9 mouse cellular contexts compared by ENCODE assay signal in genomic region chr16:23258823-23259457, GRCm38 (mm10). TPM values are rescaled to one million over a fixed set of nuclear protein-coding genes. Genes with fewer than 3 reads are reported as not detected.
DNase-seq lines count a peak whose midpoint lies in the region; ATAC-seq and TF ChIP-seq lines count a peak whose summit lies in the region.
"Had no signal": no experiment of that assay in that cellular context is flagged by ENCODE, and none has a peak within 500 bp of the region (broad histone marks: within the 10 kb centered on the region; RNA-seq: fewer than 3 reads in every experiment).

No protein-coding gene starts in this region.

- no peak for TF ChIP-seq POLR2A in lung, adult 2 months (IDR thresholded peaks at IDR 0.05; ENCODE audit: borderline replicate concordance, extremely low read depth, low read depth, low read length)

- no peak overlapping the region for H3K4me3 ChIP-seq in gastrocnemius, adult 2 months
- H3K4me3 ChIP-seq in lung, embryonic 16.5 days (ENCODE audit: low read length), result no peak overlapping the region
- no peak overlapping the region for H3K4me3 ChIP-seq in lung, adult 2 months (replicated peaks; ENCODE audit: extremely low read depth, low read depth, low read length)
- no peak overlapping the region for H3K4me3 ChIP-seq in hindbrain, embryonic 14.5 days (replicated peaks; ENCODE audit: low read length)
- H3K4me3 ChIP-seq in neural tube, embryonic 13.5 days, result no peak overlapping the region

- 19% methylated on average over 4 of the region's 4 CpGs for WGBS in lung, embryonic 16.5 days
- 50% methylated on average over 4 of the region's 4 CpGs for WGBS in lung, adult 2 months
- 3% methylated on average over 4 of the region's 4 CpGs for WGBS in hindbrain, embryonic 14.5 days
- 12% methylated on average over 4 of the region's 4 CpGs for WGBS in neural tube, embryonic 13.5 days

- H3K4me2 ChIP-seq in lung, embryonic 16.5 days (ENCODE audit: low read depth, low read length), result no peak overlapping the region
- no peak overlapping the region for H3K4me2 ChIP-seq in hindbrain, embryonic 14.5 days (replicated peaks)
- H3K4me2 ChIP-seq in neural tube, embryonic 13.5 days, result no peak overlapping the region

- peaks cover 5% of the 10 kb centered on the region; the same call in 1 of the 2 replicates for H3K36me3 ChIP-seq in lung, embryonic 16.5 days (ENCODE audit: control insufficient read depth, insufficient read depth, low read length)
- H3K36me3 ChIP-seq in hindbrain, embryonic 14.5 days (replicated peaks; ENCODE audit: control insufficient read depth, insufficient read depth), result peaks cover 11% of the 10 kb centered on the region; the same call in 1 of the 2 replicates
- H3K36me3 ChIP-seq in neural tube, embryonic 13.5 days, result peaks cover 4% of the 10 kb centered on the region

- no peaks in the 10 kb centered on the region for H3K9me3 ChIP-seq in lung, embryonic 16.5 days (ENCODE audit: control insufficient read depth, low read length)
- no peaks in the 10 kb centered on the region for H3K9me3 ChIP-seq in hindbrain, embryonic 14.5 days (ENCODE audit: control insufficient read depth, low read length)
- no peaks in the 10 kb centered on the region for H3K9me3 ChIP-seq in neural tube, embryonic 13.5 days

- TF ChIP-seq CTCF in gastrocnemius, adult 2 months (IDR thresholded peaks at IDR 0.05), result no peak
- TF ChIP-seq CTCF in lung, adult 2 months (IDR thresholded peaks at IDR 0.05; ENCODE audit: insufficient read depth, low read length), result no peak

- peak; percentile 64; the same call in 1 of the 2 replicates for ATAC-seq in lung, embryonic 16.5 days (ENCODE audit: low read depth)
- peak; percentile 12; the same call in 1 of the 2 replicates for ATAC-seq in hindbrain, embryonic 14.5 days (ENCODE audit: low FRiP score)
- ATAC-seq in neural tube, embryonic 13.5 days (ENCODE audit: low read depth), result no peak

- peaks cover 31% of the 10 kb centered on the region for H3K4me1 ChIP-seq in lung, embryonic 16.5 days (replicated peaks; ENCODE audit: control insufficient read depth, insufficient read depth, low read length)
- H3K4me1 ChIP-seq in lung, adult 2 months (ENCODE audit: control insufficient read depth, insufficient read depth, low read length), result peaks cover 5% of the 10 kb centered on the region; the same call in 1 of the 2 replicates
- H3K4me1 ChIP-seq in hindbrain, embryonic 14.5 days (replicated peaks; ENCODE audit: control insufficient read depth, insufficient read depth, low read length), result peaks cover 21% of the 10 kb centered on the region
- peaks cover 55% of the 10 kb centered on the region for H3K4me1 ChIP-seq in neural tube, embryonic 13.5 days (replicated peaks)

- H3K27me3 ChIP-seq in lung, embryonic 16.5 days (ENCODE audit: control insufficient read depth, insufficient read depth, low read depth, low read length), result no peaks in the 10 kb centered on the region
- H3K27me3 ChIP-seq in hindbrain, embryonic 14.5 days (ENCODE audit: control insufficient read depth, insufficient read depth, low read length), result no peaks in the 10 kb centered on the region
- no peaks in the 10 kb centered on the region for H3K27me3 ChIP-seq in neural tube, embryonic 13.5 days

- H3K27ac ChIP-seq in gastrocnemius, adult 2 months, result peak overlapping the region; percentile 62
- H3K27ac ChIP-seq in lung, embryonic 16.5 days (ENCODE audit: low read length), result peak overlapping the region; percentile 34
- no peak overlapping the region for H3K27ac ChIP-seq in hindbrain, embryonic 14.5 days
- H3K27ac ChIP-seq in neural tube, embryonic 13.5 days (replicated peaks), result peak overlapping the region; percentile 35; the same call in 1 of the 2 replicates

- intact Hi-C loops in gastrocnemius, adult 2 months (cut with DNase I), result no loop called here

- peak overlapping the region; percentile 36 for H3K9ac ChIP-seq in lung, embryonic 16.5 days (ENCODE audit: low read length)
- no peak overlapping the region for H3K9ac ChIP-seq in hindbrain, embryonic 14.5 days
- H3K9ac ChIP-seq in neural tube, embryonic 13.5 days, result no peak overlapping the region

- no peak for DNase-seq in gastrocnemius, adult 2 months
- DNase-seq in gastrocnemius, adult 8-10 months (ENCODE audit: low spot score in 2 of 2), result no peak
- DNase-seq in lung, adult 2 months, result no peak
- DNase-seq in hindbrain, embryonic 14.5 days (ENCODE audit: low spot score), result no peak
- DNase-seq in layer of hippocampus, adult 18-20 months (ENCODE audit: low spot score in 2 of 2), result no peak
- DNase-seq in right cerebral cortex, adult 18-20 months, result no peak
- DNase-seq: right cerebral cortex, postnatal 14 days had no signal

RNA-seq across cellular contexts. Expression of gene St6gal1, which starts 34.4 kb away (rescaled TPM):
- 1 to 10 TPM; 2.6 to 3.5 TPM for total RNA-seq in gastrocnemius, adult 2 months (2021)
- total RNA-seq in gastrocnemius, adult 8-10 months (2022), result 1 to 10 TPM; 1.6 to 4.1 (median 3.4) TPM
- 49.0 and 56.2 TPM in 2 replicates for polyA plus RNA-seq in lung, embryonic 16.5 days (2015; fragmentation: Nextera tagmentation; extraction: Ambion mirVana)
- 22.1 and 28.0 TPM in 2 replicates for polyA plus RNA-seq in lung, adult 2 months (2012; rRNA removed)
- 29.6 and 30.6 TPM in 2 replicates for polyA plus RNA-seq in hindbrain, embryonic 14.5 days (2014; fragmentation: Nextera tagmentation; extraction: Ambion mirVana)
- polyA plus RNA-seq in neural tube, embryonic 13.5 days (2015; fragmentation: Nextera tagmentation; extraction: Ambion mirVana), result 34.7 and 40.6 TPM in 2 replicates
- 10 to 100 TPM; 15.9 to 16.3 TPM for total RNA-seq in layer of hippocampus, adult 18-20 months (2021)
